Mouse (Mus musculus) neural tube, embryonic 11.5 days (tissue): Measurements from ENCODE around the gene Tnnt3. TPM values are rescaled to one million over a fixed set of nuclear protein-coding genes. Genes with fewer than 3 reads are reported as not detected.
A peak's percentile ranks its signal among the peaks of the same experiment; 100 is the strongest.

Experiments used
- ATAC-seq: fragments of 200-750 bp; cut with Nextera tagmentation; 2 replicates; pipeline ENCODE4 v1.8.0; 2017; ENCODE audit warnings: moderate number of reproducible peaks, mild to moderate bottlenecking, moderate TSS enrichment, moderate library complexity; ENCODE audit not compliant: insufficient read depth, low FRiP score, low TSS enrichment
- DNase-seq: peaks from one replicate; pipeline ENCODE4 v3.0.0-alpha.2; 2015; ENCODE audit warnings: low spot score
- H3K27ac ChIP-seq: fragments of 300-500 bp; sonication (generic); 2 replicates; pipeline ENCODE4 v1.5.1; 2014; ENCODE audit warnings: low read depth, mild to moderate bottlenecking, low read length
- H3K27me3 ChIP-seq: fragments of 300-500 bp; sonication (generic); 2 replicates; pipeline ENCODE4 v1.6.1; 2014; ENCODE audit warnings: mild to moderate bottlenecking, low read length, mixed read lengths; ENCODE audit not compliant: control insufficient read depth, insufficient read depth
- H3K36me3 ChIP-seq: fragments of 300-500 bp; sonication (generic); 2 replicates; pipeline ENCODE4 v1.6.1; 2014; ENCODE audit warnings: mild to moderate bottlenecking, low read length, moderate library complexity, mixed read lengths; ENCODE audit not compliant: control insufficient read depth, insufficient read depth
- H3K4me1 ChIP-seq: fragments of 300-500 bp; sonication (generic); 2 replicates; pipeline ENCODE4 v1.6.1; 2014; ENCODE audit warnings: low read length, mixed read lengths; ENCODE audit not compliant: control insufficient read depth, insufficient read depth
- H3K4me2 ChIP-seq: fragments of 300-500 bp; sonication (generic); 2 replicates; pipeline ENCODE4 v1.6.1; 2014; ENCODE audit warnings: low read depth, mild to moderate bottlenecking, moderate library complexity
- H3K4me3 ChIP-seq: fragments of 300-500 bp; sonication (generic); 2 replicates; pipeline ENCODE4 v1.5.1; 2014; ENCODE audit warnings: low read depth, low read length
- H3K9ac ChIP-seq: fragments of 300-500 bp; sonication (generic); 2 replicates; pipeline ENCODE4 v1.6.1; 2014; ENCODE audit warnings: mild to moderate bottlenecking, low read length
- H3K9me3 ChIP-seq: fragments of 300-500 bp; sonication (generic); 2 replicates; pipeline ENCODE4 v1.6.1; 2016; ENCODE audit warnings: low read length; ENCODE audit not compliant: control insufficient read depth
- WGBS: fragments of 180-500 bp; shearing (Covaris S2); extraction: QIAGEN DNeasy Blood & Tissue Kit; methylation state at CpG from one replicate; pipeline ENCODE4 v1.1.7; 2014; 5-methylcytosine and 5-hydroxymethylcytosine counted together
- polyA plus RNA-seq: library from polyadenylated mRNA; unstranded; fragments of >200 nt; fragmentation: Nextera tagmentation; extraction: Ambion mirVana; gene quantifications from 2 replicates; pipeline ENCODE4 v1.2.1, GENCODE M21; 2014

Gene Tnnt3
- polyA plus RNA-seq, 1 experiment from 2014 or later = 6.5 TPM

- 29% methylated on average over 4 of the region's 4 CpGs for WGBS
- DNase-seq = no peak
- no peak overlapping the region for H3K4me3 ChIP-seq
- peaks cover 3% of the 10 kb centered on the region; the same call in 1 of the 2 replicates for H3K27me3 ChIP-seq
- no peaks in the 10 kb centered on the region for H3K9me3 ChIP-seq
- peaks cover 23% of the 10 kb centered on the region for H3K4me1 ChIP-seq
- no peak overlapping the region for H3K27ac ChIP-seq
- H3K4me2 ChIP-seq = no peak overlapping the region
- no peaks in the 10 kb centered on the region for H3K36me3 ChIP-seq
- no peak overlapping the region for H3K9ac ChIP-seq
- 0 out of 2 replicates have a peak, but pooled peaks have one; percentile 21 for ATAC-seq
These were observed 7.9 kb downstream of the Tnnt3 start for GRCm38 (mm10) chr7:142506501-142506900.

- Histone ChIP-seq H3K27ac (no peak overlapping the region), H3K4me1 (peaks cover 23% of the 10 kb centered on the region), H3K9ac (no peak overlapping the region), H3K4me3 (no peak overlapping the region), H3K4me2 (no peak overlapping the region), H3K9me3 (no peaks in the 10 kb centered on the region), H3K27me3 (peaks cover 3% of the 10 kb centered on the region; the same call in 1 of the 2 replicates), H3K36me3 (no peaks in the 10 kb centered on the region)
- ATAC-seq (no peak), DNase-seq (no peak)
- WGBS = 93% methylated on average over 9 of the region's 9 CpGs
These were observed 8.8 kb downstream of the Tnnt3 start for GRCm38 (mm10) chr7:142507453-142507852.

- H3K4me1 ChIP-seq = peaks cover 23% of the 10 kb centered on the region
- H3K27me3 ChIP-seq = peaks cover 6% of the 10 kb centered on the region; the same call in 1 of the 2 replicates
- H3K9ac ChIP-seq = no peak overlapping the region
- peak; percentile 72 for ATAC-seq
- H3K9me3 ChIP-seq = no peaks in the 10 kb centered on the region
- H3K4me3 ChIP-seq = no peak overlapping the region
- peak overlapping the region; percentile 83 for H3K27ac ChIP-seq
- no peaks in the 10 kb centered on the region for H3K36me3 ChIP-seq
- DNase-seq = peak; percentile 69
- WGBS = 7% methylated on average over 14 of the region's 14 CpGs
- H3K4me2 ChIP-seq = no peak overlapping the region
These were observed 10.9 kb downstream of the Tnnt3 start for GRCm38 (mm10) chr7:142509518-142509917.

GRCm38 (mm10) chr7:142510021-142510777, 11.6 kb downstream of the Tnnt3 start:
- DNase-seq = peak; percentile 76
- H3K4me1 ChIP-seq = peaks cover 23% of the 10 kb centered on the region
- H3K4me3 ChIP-seq = no peak overlapping the region; the same call in 1 of the 2 replicates
- H3K4me2 ChIP-seq = peak overlapping the region; percentile 22; the same call in 1 of the 2 replicates
- H3K36me3 ChIP-seq = no peaks in the 10 kb centered on the region
- peak overlapping the region; percentile 83 for H3K27ac ChIP-seq
- no peaks in the 10 kb centered on the region for H3K9me3 ChIP-seq
- peaks cover 6% of the 10 kb centered on the region; the same call in 1 of the 2 replicates for H3K27me3 ChIP-seq
- peak overlapping the region; percentile 7; the same call in 1 of the 2 replicates for H3K9ac ChIP-seq
- WGBS = 7% methylated on average over 12 of the region's 12 CpGs
- no peak for ATAC-seq

- Histone ChIP-seq H3K4me3 (no peak overlapping the region), H3K9me3 (no peaks in the 10 kb centered on the region), H3K36me3 (no peaks in the 10 kb centered on the region), H3K27ac (no peak overlapping the region), H3K9ac (no peak overlapping the region), H3K4me2 (no peak overlapping the region), H3K4me1 (peaks cover 25% of the 10 kb centered on the region), H3K27me3 (0 out of 2 replicates have a peak, but pooled peaks cover 3% of the 10 kb centered on the region)
- ATAC-seq (no peak), DNase-seq (no peak)
- 83% methylated on average over 4 of the region's 4 CpGs for WGBS
These were observed 15.4 kb downstream of the Tnnt3 start for GRCm38 (mm10) chr7:142514048-142514447.

- no peak overlapping the region for H3K4me3 ChIP-seq
- no peak overlapping the region for H3K9ac ChIP-seq
- DNase-seq = peak; percentile 39
- 53% methylated on average over 21 of the region's 21 CpGs for WGBS
- no peaks in the 10 kb centered on the region for H3K9me3 ChIP-seq
- H3K4me2 ChIP-seq = no peak overlapping the region
- no peaks in the 10 kb centered on the region for H3K36me3 ChIP-seq
- peaks cover 10% of the 10 kb centered on the region for H3K4me1 ChIP-seq
- ATAC-seq = no peak
- H3K27me3 ChIP-seq = 0 out of 2 replicates have a peak, but pooled peaks cover 3% of the 10 kb centered on the region
- H3K27ac ChIP-seq = peak overlapping the region; percentile 5; the same call in 1 of the 2 replicates
These were observed 17.8 kb downstream of the Tnnt3 start for GRCm38 (mm10) chr7:142516221-142516978.

- ATAC-seq = no peak
- DNase-seq = no peak
- Histone ChIP-seq H3K9ac (no peak overlapping the region), H3K27ac (no peak overlapping the region), H3K9me3 (no peaks in the 10 kb centered on the region), H3K4me1 (peaks cover 10% of the 10 kb centered on the region), H3K4me3 (no peak overlapping the region), H3K36me3 (no peaks in the 10 kb centered on the region), H3K4me2 (no peak overlapping the region), H3K27me3 (0 out of 2 replicates have a peak, but pooled peaks cover 3% of the 10 kb centered on the region)
- 86% methylated on average over 3 of the region's 3 CpGs for WGBS
These were observed 18.9 kb downstream of the Tnnt3 start for GRCm38 (mm10) chr7:142517531-142517930.

- Histone ChIP-seq H3K27me3 (no peaks in the 10 kb centered on the region), H3K27ac (no peak overlapping the region), H3K9ac (no peak overlapping the region), H3K4me1 (peaks cover 24% of the 10 kb centered on the region), H3K4me2 (no peak overlapping the region), H3K36me3 (no peaks in the 10 kb centered on the region), H3K9me3 (no peaks in the 10 kb centered on the region), H3K4me3 (no peak overlapping the region)
- no peak for DNase-seq
- no peak for ATAC-seq
- 86% methylated on average over 4 of the region's 4 CpGs for WGBS
These were observed 21.7 kb downstream of the Tnnt3 start for GRCm38 (mm10) chr7:142520331-142520730.
